Mouse (Mus musculus) kidney, adult 2 months (tissue): ENCODE data around the gene Dusp3.

Experiments
- CTCF ChIP-seq: fragments of 200-500 bp; conservative IDR thresholded peaks from 2 replicates; pipeline ENCODE4 v1.5.1; 2011; ENCODE audit warnings: low read depth, mild to moderate bottlenecking, control low read depth, low read length, moderate library complexity, mixed read lengths; ENCODE audit not compliant: insufficient read depth, insufficient read length
- POLR2A ChIP-seq: fragments of 200-500 bp; IDR thresholded peaks from one replicate; pipeline ENCODE4 v1.6.1; 2011; ENCODE audit warnings: low read depth, low read length, control low read depth

GRCm38 (mm10) chr11:101926951-101927589, 59.7 kb downstream of the Dusp3 start:
- TF ChIP-seq CTCF (no peak), POLR2A (no peak)
